Mouse (Mus musculus): ENCODE results near the gene Pced1a.

Gene Pced1a

GRCm38 (mm10) chr2:130433152-130433551, 8.7 kb upstream of the Pced1a start:
- DNase-seq = no peak

DNA sequence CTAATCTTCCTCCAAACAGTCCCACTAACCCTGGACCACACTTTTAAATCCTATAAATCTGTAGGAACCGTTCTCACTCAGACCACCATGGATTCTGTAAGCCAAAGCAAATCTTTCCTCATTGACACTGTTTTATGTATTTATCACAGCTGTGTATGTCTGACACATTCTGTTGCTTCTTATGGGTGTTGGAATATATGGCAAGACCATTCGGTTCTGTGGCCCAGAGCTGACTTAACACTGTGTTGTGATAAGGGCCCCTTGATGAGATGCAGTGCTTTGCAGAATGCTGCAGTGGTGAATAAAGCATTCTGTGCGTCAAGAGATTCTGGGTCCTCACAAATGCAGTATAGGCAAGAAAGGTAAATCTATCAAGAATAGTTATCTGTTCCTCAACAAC, 7.7 kb upstream of the Pced1a start:
- no peak for DNase-seq

GRCm38 (mm10) chr2:130430484-130430883, 6.0 kb upstream of the Pced1a start:
- DNase-seq = no peak

- no peak for DNase-seq
These were observed 5.3 kb upstream of the Pced1a start for GRCm38 (mm10) chr2:130429851-130430250.

DNA sequence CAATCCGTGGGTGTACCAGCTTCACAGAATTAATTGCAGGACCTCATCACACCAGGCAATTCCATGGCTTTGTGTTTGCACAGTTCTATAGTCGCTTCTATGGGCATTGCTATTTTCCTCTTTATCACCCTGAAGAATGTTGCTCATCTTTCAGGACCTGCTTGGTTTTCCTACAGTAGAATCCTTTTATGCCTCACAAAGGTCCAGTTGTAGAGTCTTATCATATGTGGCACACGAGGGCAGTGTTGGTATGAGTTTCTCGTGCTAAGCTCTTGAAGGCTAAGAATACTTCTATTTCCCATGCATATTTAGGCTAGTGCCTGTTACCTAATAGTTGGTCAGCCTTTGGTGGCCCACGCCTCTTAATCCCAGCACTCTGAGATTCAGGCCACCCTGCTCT, 611 bp upstream of the Pced1a start:
- DNase-seq = no peak

DNA sequence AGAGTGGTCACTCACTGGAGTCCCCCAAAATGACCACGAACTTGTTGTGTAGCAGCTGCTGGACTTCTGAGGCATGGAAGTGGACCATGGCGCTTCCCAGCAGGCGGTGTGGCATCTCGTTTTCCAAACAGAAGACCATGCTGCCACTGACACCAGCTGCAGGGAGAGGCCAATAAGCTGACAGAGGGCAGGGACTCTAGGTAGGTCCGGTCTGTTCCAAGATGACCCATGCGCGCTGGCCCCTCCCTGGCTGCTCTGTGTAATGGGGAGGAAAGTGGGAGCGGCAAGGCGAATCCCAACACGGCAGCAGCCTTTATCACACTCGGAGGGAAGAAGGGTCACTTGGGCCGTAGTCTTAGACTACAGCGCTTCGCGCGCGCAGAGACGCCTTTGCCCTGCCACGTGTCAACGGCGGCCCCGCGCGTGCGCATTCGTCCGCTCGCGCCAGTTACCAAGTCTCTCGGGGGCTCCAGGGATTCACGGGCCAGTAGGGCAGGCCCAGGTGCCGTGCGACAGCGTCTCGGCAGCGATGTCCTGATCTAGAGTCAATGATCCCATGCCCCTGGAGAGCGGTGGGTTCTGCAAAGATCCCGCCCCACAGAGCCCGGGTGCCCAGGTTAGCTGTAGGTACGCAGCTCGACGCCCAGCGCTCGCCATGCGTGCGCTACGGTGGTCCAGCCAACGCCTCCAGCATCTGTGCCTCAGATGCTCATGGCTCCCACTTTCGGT, 940 bp downstream of the Pced1a start:
- peak; percentile 54 to 69 for DNase-seq

- DNase-seq = no peak
These were observed 2.5 kb downstream of the Pced1a start for GRCm38 (mm10) chr2:130421781-130422620.

GRCm38 (mm10) chr2:130414094-130414856, 10.2 kb downstream of the Pced1a start:
- DNase-seq = peak in 1 of 2 experiments; percentile 8

GRCm38 (mm10) chr2:130412775-130413174, 11.7 kb downstream of the Pced1a start:
- no peak for DNase-seq

GRCm38 (mm10) chr2:130411558-130412495, 12.7 kb downstream of the Pced1a start:
- peak; percentile 56 to 82 for DNase-seq

GRCm38 (mm10) chr2:130408194-130408593, 16.3 kb downstream of the Pced1a start:
- no peak for DNase-seq

GRCm38 (mm10) chr2:130406178-130406577, 18.3 kb downstream of the Pced1a start, which contains the start of gene Tmem239:
Tmem239 (plus strand) TSS chr2:130406478.
- DNase-seq = no peak

- DNase-seq = no peak
These were observed 19.6 kb downstream of the Pced1a start, which contains the start of the genes Gm28372 and 1700020A23Rik for GRCm38 (mm10) chr2:130404939-130405338. Gm28372 (plus strand) TSS chr2:130405239. 1700020A23Rik (plus strand) TSS chr2:130405259.

DNA sequence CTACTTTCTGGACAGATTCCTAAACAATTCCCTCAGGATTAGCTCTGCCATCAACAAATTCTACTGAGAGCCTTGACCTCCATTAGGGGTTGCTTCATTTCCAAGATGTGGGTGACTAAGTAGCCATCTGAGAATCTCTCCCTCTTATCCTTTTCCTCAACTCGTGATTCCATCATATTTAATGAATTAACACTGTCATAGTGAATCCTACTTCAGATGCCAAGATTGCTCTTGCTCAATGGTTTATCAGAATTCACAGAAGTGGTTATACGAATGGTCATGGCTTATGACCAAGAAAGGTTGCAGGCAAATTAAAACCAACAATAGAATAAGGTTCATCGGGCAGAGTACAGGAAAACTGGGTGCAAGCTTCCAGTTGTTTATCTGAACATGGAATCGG, 22.6 kb downstream of the Pced1a start:
- no peak for DNase-seq

DNA sequence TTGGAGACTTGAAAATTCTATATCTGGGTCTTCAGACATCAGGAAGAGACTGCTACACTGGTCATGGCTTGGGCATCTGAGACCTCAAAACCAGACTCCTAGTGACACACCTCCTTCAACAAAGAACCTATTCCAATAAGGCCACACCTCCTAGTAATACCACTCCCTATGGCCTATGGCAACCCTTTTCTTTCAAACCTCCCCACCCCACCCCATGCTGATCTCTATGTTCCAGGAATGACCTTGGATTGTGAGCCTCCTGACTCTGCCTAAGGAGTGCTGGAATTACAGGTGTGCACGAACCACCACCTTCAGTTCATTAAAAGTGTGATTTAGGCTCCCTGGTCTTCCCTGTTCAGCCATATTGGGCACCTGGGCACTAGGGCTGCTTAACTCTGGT, 24.5 kb downstream of the Pced1a start:
- DNase-seq = no peak

- DNase-seq = no peak
These were observed 26.4 kb downstream of the Pced1a start for GRCm38 (mm10) chr2:130398091-130398490.

GRCm38 (mm10) chr2:130397186-130397985, 27.1 kb downstream of the Pced1a start, which contains the start of gene Cpxm1:
Cpxm1 (minus strand) TSS chr2:130397574.
- DNase-seq = no peak

- DNase-seq = no peak
These were observed 28.8 kb downstream of the Pced1a start for GRCm38 (mm10) chr2:130395696-130396095.

DNA sequence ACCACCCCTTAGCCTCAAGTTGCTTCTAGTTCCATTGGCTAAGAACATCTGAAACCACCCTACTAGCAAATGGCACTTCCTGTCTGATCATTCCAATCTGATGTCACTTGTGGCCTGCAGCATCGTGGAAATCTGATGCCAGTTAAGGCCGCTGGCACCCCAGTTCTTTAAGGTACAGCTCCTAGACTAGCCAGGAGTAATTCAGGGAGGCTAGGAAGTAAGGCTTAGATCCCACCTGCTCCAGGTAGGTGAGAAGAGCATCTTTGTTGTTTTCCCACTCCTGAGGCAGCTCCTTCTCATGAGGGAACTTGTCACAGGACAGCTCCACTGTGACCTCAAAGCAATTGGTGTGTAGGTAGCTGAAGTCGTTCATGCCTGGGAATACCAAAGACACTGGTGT, 31.7 kb downstream of the Pced1a start:
- no peak for DNase-seq

GRCm38 (mm10) chr2:130390993-130391625, 33.4 kb downstream of the Pced1a start:
- DNase-seq = no peak

Measured in kidney, adult 8-10 months (tissue).